Mouse (Mus musculus): ENCODE results near the gene Tgds. TPM values are rescaled to one million over a fixed set of nuclear protein-coding genes. Genes with fewer than 3 reads are reported as not detected.

Tgds gene
- polyA plus RNA-seq (2015; fragmentation: Nextera tagmentation; extraction: Ambion mirVana), result 33.0 and 34.3 TPM in 2 replicates

GRCm38 (mm10) chr14:118132642-118132977, at the start of gene Tgds:
TSS of gene Tgds (minus strand) at chr14:118132755.
- Histone ChIP-seq H3K4me1 (ENCODE audit: control insufficient read depth, insufficient read depth, low read length) (peaks cover 11% of the 10 kb centered on the region), H3K9me3 (replicated peaks; ENCODE audit: control insufficient read depth, low read length) (no peaks in the 10 kb centered on the region), H3K9ac (ENCODE audit: low read length) (peak within 1 kb of the TSS; percentile 88), H3K4me2 (ENCODE audit: low read depth, low read length) (peak within 1 kb of the TSS; percentile 88), H3K36me3 (ENCODE audit: control insufficient read depth, insufficient read depth, low read length) (no peaks in the 10 kb centered on the region), H3K27ac (ENCODE audit: low read length) (no peak within 1 kb of the TSS), H3K4me3 (replicated peaks; ENCODE audit: low read length) (peak within 1 kb of the TSS; percentile 86), H3K27me3 (ENCODE audit: control insufficient read depth, insufficient read depth, low read length) (no peaks in the 10 kb centered on the region)
- ATAC-seq (ENCODE audit: insufficient read depth, low FRiP score), result peak; percentile 82
- under 1% methylated on average over 28 of the region's 28 CpGs for WGBS

DNA sequence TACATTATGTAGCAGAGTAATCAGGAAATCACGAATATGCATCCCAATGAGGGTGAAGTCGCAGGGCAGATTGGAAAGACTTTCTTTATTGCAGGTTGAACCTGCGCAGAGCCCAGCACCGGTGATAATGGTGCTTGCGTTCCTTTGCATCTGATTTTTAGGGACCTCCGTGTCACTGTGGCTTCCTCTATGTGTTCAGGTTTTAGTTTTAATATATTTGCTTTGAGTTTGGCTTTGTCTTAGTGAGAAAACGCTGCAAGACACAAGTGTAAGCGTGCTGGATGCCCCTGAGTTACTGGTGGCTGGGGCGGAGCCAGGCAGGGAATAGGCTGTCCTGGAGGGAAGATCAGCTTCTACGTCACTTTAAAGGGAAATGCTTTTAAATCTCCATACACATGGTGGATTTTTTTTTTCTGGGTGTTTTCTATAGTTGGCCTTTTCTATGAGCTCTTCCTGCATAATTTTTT, 48.2 kb upstream of the Tgds start:
- Histone ChIP-seq H3K36me3 (ENCODE audit: control insufficient read depth, insufficient read depth, low read length) (no peaks in the 10 kb centered on the region), H3K4me3 (replicated peaks; ENCODE audit: low read length) (peak overlapping the region; percentile 57), H3K9ac (ENCODE audit: low read length) (peak overlapping the region; percentile 72), H3K4me1 (ENCODE audit: control insufficient read depth, insufficient read depth, low read length) (peaks cover 5% of the 10 kb centered on the region; the same call in 1 of the 2 replicates), H3K9me3 (replicated peaks; ENCODE audit: control insufficient read depth, low read length) (no peaks in the 10 kb centered on the region), H3K27ac (ENCODE audit: low read length) (peak overlapping the region; percentile 91), H3K4me2 (ENCODE audit: low read depth, low read length) (peak overlapping the region; percentile 89), H3K27me3 (ENCODE audit: control insufficient read depth, insufficient read depth, low read length) (no peaks in the 10 kb centered on the region)
- peak; percentile 65; the same call in 1 of the 2 replicates for ATAC-seq (ENCODE audit: insufficient read depth, low FRiP score)
- WGBS, result 3% methylated on average over 10 of the region's 10 CpGs

- H3K27me3 ChIP-seq (ENCODE audit: control insufficient read depth, insufficient read depth, low read length), result no peaks in the 10 kb centered on the region
- peak overlapping the region; percentile 91 for H3K27ac ChIP-seq (ENCODE audit: low read length)
- no peaks in the 10 kb centered on the region for H3K36me3 ChIP-seq (ENCODE audit: control insufficient read depth, insufficient read depth, low read length)
- peaks cover 5% of the 10 kb centered on the region; the same call in 1 of the 2 replicates for H3K4me1 ChIP-seq (ENCODE audit: control insufficient read depth, insufficient read depth, low read length)
- H3K4me3 ChIP-seq (replicated peaks; ENCODE audit: low read length), result peak overlapping the region; percentile 57
- under 1% methylated on average over 20 of the region's 20 CpGs for WGBS
- peak; percentile 91 for ATAC-seq (ENCODE audit: insufficient read depth, low FRiP score)
- no peaks in the 10 kb centered on the region for H3K9me3 ChIP-seq (replicated peaks; ENCODE audit: control insufficient read depth, low read length)
- H3K9ac ChIP-seq (ENCODE audit: low read length), result peak overlapping the region; percentile 72
- peak overlapping the region; percentile 89 for H3K4me2 ChIP-seq (ENCODE audit: low read depth, low read length)
Observed at GRCm38 (mm10) chr14:118180117-118180557, 47.6 kb upstream of the Tgds start.

DNA sequence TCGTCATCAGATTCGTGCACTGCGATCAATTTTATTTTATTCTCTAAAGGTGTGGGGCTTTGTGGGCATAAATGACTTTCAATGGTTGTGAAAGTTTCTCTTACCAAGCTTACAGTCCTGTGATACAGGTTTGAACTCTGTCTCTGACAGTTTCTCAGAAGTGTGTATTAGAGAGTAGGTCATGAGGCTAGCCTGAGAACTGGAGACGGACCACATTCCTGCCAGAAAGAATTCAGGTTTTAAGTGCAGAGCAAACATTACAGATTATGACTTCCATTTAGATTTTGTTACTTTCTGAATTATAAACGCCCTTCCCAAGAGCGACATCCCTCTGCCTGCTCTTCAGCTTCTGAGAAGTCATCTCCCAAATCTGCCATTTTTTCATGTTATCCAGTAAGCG, 47.1 kb upstream of the Tgds start:
- Histone ChIP-seq H3K4me2 (ENCODE audit: low read depth, low read length) (peak overlapping the region; percentile 89), H3K36me3 (ENCODE audit: control insufficient read depth, insufficient read depth, low read length) (no peaks in the 10 kb centered on the region), H3K27ac (ENCODE audit: low read length) (peak overlapping the region; percentile 91), H3K4me3 (replicated peaks; ENCODE audit: low read length) (peak overlapping the region; percentile 57), H3K9ac (ENCODE audit: low read length) (peak overlapping the region; percentile 72), H3K4me1 (ENCODE audit: control insufficient read depth, insufficient read depth, low read length) (peaks cover 5% of the 10 kb centered on the region; the same call in 1 of the 2 replicates), H3K27me3 (ENCODE audit: control insufficient read depth, insufficient read depth, low read length) (no peaks in the 10 kb centered on the region), H3K9me3 (replicated peaks; ENCODE audit: control insufficient read depth, low read length) (no peaks in the 10 kb centered on the region)
- WGBS, result 25% methylated on average over 7 of the region's 7 CpGs
- peak; percentile 49; the same call in 1 of the 2 replicates for ATAC-seq (ENCODE audit: insufficient read depth, low FRiP score)

- no peaks in the 10 kb centered on the region for H3K36me3 ChIP-seq (ENCODE audit: control insufficient read depth, insufficient read depth, low read length)
- 23% methylated on average over 1 of the region's 1 CpGs for WGBS
- no peak for ATAC-seq (ENCODE audit: insufficient read depth, low FRiP score)
- H3K4me2 ChIP-seq (ENCODE audit: low read depth, low read length), result peak overlapping the region; percentile 89; the same call in 1 of the 2 replicates
- no peak overlapping the region for H3K4me3 ChIP-seq (replicated peaks; ENCODE audit: low read length)
- H3K9ac ChIP-seq (ENCODE audit: low read length), result no peak overlapping the region
- no peaks in the 10 kb centered on the region for H3K27me3 ChIP-seq (ENCODE audit: control insufficient read depth, insufficient read depth, low read length)
- H3K4me1 ChIP-seq (ENCODE audit: control insufficient read depth, insufficient read depth, low read length), result peaks cover 5% of the 10 kb centered on the region; the same call in 1 of the 2 replicates
- H3K27ac ChIP-seq (ENCODE audit: low read length), result peak overlapping the region; percentile 91
- no peaks in the 10 kb centered on the region for H3K9me3 ChIP-seq (replicated peaks; ENCODE audit: control insufficient read depth, low read length)
Observed at GRCm38 (mm10) chr14:118179251-118179650, 46.7 kb upstream of the Tgds start.

DNA sequence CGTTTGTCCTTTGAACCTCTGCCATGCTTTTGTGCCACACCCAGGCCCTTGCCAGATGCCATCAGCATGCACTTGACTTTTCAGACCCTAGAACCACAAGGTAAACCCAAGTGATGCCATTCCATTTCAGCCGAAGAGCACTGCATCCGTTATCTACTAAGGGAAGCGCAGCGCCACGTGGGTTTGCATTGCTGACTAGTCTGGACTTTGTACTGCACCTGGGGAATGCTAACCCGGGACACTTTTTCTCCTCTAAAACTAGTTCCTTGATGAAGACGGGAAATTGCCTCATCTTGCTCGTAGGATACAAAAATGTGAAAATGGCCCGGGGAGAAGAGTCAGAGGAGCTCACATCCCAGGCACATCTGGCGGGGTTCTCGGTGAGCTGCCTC, 43.1 kb upstream of the Tgds start:
- Histone ChIP-seq H3K27me3 (ENCODE audit: control insufficient read depth, insufficient read depth, low read length) (no peaks in the 10 kb centered on the region), H3K9me3 (replicated peaks; ENCODE audit: control insufficient read depth, low read length) (no peaks in the 10 kb centered on the region), H3K9ac (ENCODE audit: low read length) (no peak overlapping the region), H3K27ac (ENCODE audit: low read length) (no peak overlapping the region), H3K4me3 (replicated peaks; ENCODE audit: low read length) (no peak overlapping the region), H3K36me3 (ENCODE audit: control insufficient read depth, insufficient read depth, low read length) (no peaks in the 10 kb centered on the region), H3K4me1 (ENCODE audit: control insufficient read depth, insufficient read depth, low read length) (peaks cover 5% of the 10 kb centered on the region; the same call in 1 of the 2 replicates), H3K4me2 (ENCODE audit: low read depth, low read length) (no peak overlapping the region)
- ATAC-seq (ENCODE audit: insufficient read depth, low FRiP score), result no peak
- 75% methylated on average over 12 of the region's 12 CpGs for WGBS

GRCm38 (mm10) chr14:118175071-118175693, 42.6 kb upstream of the Tgds start:
- Histone ChIP-seq H3K4me1 (ENCODE audit: control insufficient read depth, insufficient read depth, low read length) (peaks cover 5% of the 10 kb centered on the region; the same call in 1 of the 2 replicates), H3K9ac (ENCODE audit: low read length) (no peak overlapping the region), H3K9me3 (replicated peaks; ENCODE audit: control insufficient read depth, low read length) (no peaks in the 10 kb centered on the region), H3K4me3 (replicated peaks; ENCODE audit: low read length) (no peak overlapping the region), H3K27me3 (ENCODE audit: control insufficient read depth, insufficient read depth, low read length) (no peaks in the 10 kb centered on the region), H3K27ac (ENCODE audit: low read length) (no peak overlapping the region), H3K36me3 (ENCODE audit: control insufficient read depth, insufficient read depth, low read length) (no peaks in the 10 kb centered on the region), H3K4me2 (ENCODE audit: low read depth, low read length) (no peak overlapping the region)
- WGBS, result 84% methylated on average over 30 of the region's 30 CpGs
- no peak for ATAC-seq (ENCODE audit: insufficient read depth, low FRiP score)

DNA sequence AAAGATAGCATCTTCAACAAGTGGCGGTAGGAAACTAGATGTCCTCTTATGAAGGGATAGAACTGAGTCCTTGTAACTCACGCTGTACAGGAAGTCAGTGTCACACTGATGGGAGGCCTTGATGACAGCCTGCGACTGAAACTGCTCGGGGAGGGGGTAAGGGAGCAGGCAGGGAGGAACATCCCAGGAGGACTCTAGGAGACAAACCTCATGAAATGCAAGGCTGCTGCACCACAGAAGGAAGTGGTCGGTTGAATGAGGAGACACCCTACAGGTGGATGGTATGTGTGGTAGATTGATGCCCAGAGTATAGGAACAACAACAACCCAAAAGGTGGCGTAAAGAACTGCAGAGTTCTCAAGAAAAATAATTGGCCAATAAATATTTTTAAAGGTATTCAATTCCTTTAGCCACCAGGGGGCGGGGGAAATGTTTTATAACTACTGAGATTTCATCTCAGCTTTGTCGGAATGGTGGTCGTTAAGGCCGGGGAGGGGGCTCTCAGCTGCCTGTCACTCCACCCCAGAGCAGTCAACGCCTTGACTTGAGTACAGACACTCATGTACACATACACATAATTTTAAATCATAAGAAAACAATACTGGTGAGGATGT, 41.1 kb upstream of the Tgds start:
- no peaks in the 10 kb centered on the region for H3K9me3 ChIP-seq (replicated peaks; ENCODE audit: control insufficient read depth, low read length)
- no peak overlapping the region for H3K27ac ChIP-seq (ENCODE audit: low read length)
- H3K9ac ChIP-seq (ENCODE audit: low read length), result no peak overlapping the region
- H3K36me3 ChIP-seq (ENCODE audit: control insufficient read depth, insufficient read depth, low read length), result no peaks in the 10 kb centered on the region
- H3K27me3 ChIP-seq (ENCODE audit: control insufficient read depth, insufficient read depth, low read length), result no peaks in the 10 kb centered on the region
- no peak for ATAC-seq (ENCODE audit: insufficient read depth, low FRiP score)
- no peak overlapping the region for H3K4me2 ChIP-seq (ENCODE audit: low read depth, low read length)
- no peaks in the 10 kb centered on the region for H3K4me1 ChIP-seq (ENCODE audit: control insufficient read depth, insufficient read depth, low read length)
- 65% methylated on average over 11 of the region's 11 CpGs for WGBS
- H3K4me3 ChIP-seq (replicated peaks; ENCODE audit: low read length), result no peak overlapping the region

GRCm38 (mm10) chr14:118168776-118169175, 36.2 kb upstream of the Tgds start:
- H3K4me1 ChIP-seq (ENCODE audit: control insufficient read depth, insufficient read depth, low read length), result no peaks in the 10 kb centered on the region
- no peak overlapping the region for H3K9ac ChIP-seq (ENCODE audit: low read length)
- no peak overlapping the region for H3K4me2 ChIP-seq (ENCODE audit: low read depth, low read length)
- WGBS, result 88% methylated on average over 4 of the region's 4 CpGs
- no peak for ATAC-seq (ENCODE audit: insufficient read depth, low FRiP score)
- H3K27ac ChIP-seq (ENCODE audit: low read length), result no peak overlapping the region
- H3K36me3 ChIP-seq (ENCODE audit: control insufficient read depth, insufficient read depth, low read length), result peaks cover 3% of the 10 kb centered on the region; the same call in 1 of the 2 replicates
- H3K4me3 ChIP-seq (replicated peaks; ENCODE audit: low read length), result no peak overlapping the region
- no peaks in the 10 kb centered on the region for H3K27me3 ChIP-seq (ENCODE audit: control insufficient read depth, insufficient read depth, low read length)
- H3K9me3 ChIP-seq (replicated peaks; ENCODE audit: control insufficient read depth, low read length), result no peaks in the 10 kb centered on the region
